Mouse (Mus musculus): ENCODE data around the gene Lrrtm4. TPM values are rescaled to one million over a fixed set of nuclear protein-coding genes. Genes with fewer than 3 reads are reported as not detected.

The Lrrtm4 gene
- total and polyA plus RNA-seq, 2 experiments from 2014 or later, result 22.2 to 45.1 TPM

DNA sequence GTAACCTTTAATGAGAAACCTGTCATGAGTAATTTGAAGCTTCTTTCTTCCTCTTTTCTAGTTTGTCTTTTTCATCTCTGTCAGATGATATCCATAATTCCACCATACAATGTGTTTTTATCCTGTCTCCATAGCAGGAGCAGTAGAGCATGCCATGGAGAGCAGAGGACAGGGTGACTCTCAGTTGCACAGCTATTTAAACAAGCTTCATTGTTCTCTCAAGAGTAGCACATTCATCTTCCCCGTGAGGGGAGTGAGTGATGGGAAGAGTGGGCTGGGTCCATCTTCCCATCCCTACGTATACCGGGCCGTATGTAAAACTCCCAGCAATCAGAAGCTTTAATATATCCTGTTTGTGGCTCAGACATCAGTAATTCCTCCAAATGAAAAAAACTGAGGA lies 370.9 kb downstream of the Lrrtm4 start:
- H3K4me1 ChIP-seq (ENCODE audit: insufficient read depth, low read length), result no peaks in the 10 kb centered on the region
- DNase-seq (ENCODE audit: low spot score) (no peak), ATAC-seq (ENCODE audit: low FRiP score) (no peak)
- no peak overlapping the region for H3K4me2 ChIP-seq (ENCODE audit: low read depth, low read length, poor library complexity, severe bottlenecking)
- no peaks in the 10 kb centered on the region for H3K9me3 ChIP-seq (ENCODE audit: low read length)
- H3K36me3 ChIP-seq (ENCODE audit: insufficient read depth, low read length), result no peaks in the 10 kb centered on the region
- no peak overlapping the region for H3K9ac ChIP-seq (replicated peaks; ENCODE audit: low read length, poor library complexity, severe bottlenecking)
- TF ChIP-seq CTCF (IDR thresholded peaks at IDR 0.05), result no peak
- H3K4me3 ChIP-seq (ENCODE audit: low read depth, low read length), result no peak overlapping the region
- H3K27me3 ChIP-seq (ENCODE audit: insufficient read depth, low read length), result no peaks in the 10 kb centered on the region
- no peak overlapping the region for H3K27ac ChIP-seq (ENCODE audit: low read depth, low read length)
- WGBS, result 51% methylated on average over 4 of the region's 4 CpGs

DNA sequence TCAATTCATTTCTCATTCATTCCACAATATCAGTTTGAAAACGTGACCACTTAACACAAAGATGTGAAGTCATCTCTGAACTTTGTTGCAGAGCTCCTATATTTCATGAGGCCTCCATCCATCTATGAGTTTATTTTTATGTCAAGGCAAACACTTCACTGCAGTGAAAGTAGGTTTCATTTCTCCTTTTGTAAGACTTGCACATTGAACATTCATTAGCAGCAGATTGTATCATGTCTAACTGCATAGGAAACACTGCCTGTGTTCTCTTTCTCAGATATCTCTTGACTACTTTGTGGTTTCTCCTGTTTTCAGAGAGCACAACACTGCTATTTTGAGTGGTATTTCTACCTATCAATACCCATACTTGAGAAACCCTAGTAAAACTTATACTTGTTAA lies 388.1 kb downstream of the Lrrtm4 start:
- DNase-seq (ENCODE audit: low spot score), result no peak
- Histone ChIP-seq H3K9ac (replicated peaks; ENCODE audit: low read length, poor library complexity, severe bottlenecking) (no peak overlapping the region), H3K4me2 (ENCODE audit: low read depth, low read length, poor library complexity, severe bottlenecking) (no peak overlapping the region), H3K27ac (ENCODE audit: low read depth, low read length) (no peak overlapping the region), H3K4me3 (ENCODE audit: low read depth, low read length) (no peak overlapping the region), H3K9me3 (ENCODE audit: low read length) (no peaks in the 10 kb centered on the region), H3K4me1 (ENCODE audit: insufficient read depth, low read length) (no peaks in the 10 kb centered on the region), H3K36me3 (ENCODE audit: insufficient read depth, low read length) (no peaks in the 10 kb centered on the region), H3K27me3 (ENCODE audit: insufficient read depth, low read length) (no peaks in the 10 kb centered on the region)
- no peak for ATAC-seq (ENCODE audit: low FRiP score)
- TF ChIP-seq CTCF (IDR thresholded peaks at IDR 0.05), result no peak
- WGBS, result 87% methylated on average over 1 of the region's 1 CpGs

DNA sequence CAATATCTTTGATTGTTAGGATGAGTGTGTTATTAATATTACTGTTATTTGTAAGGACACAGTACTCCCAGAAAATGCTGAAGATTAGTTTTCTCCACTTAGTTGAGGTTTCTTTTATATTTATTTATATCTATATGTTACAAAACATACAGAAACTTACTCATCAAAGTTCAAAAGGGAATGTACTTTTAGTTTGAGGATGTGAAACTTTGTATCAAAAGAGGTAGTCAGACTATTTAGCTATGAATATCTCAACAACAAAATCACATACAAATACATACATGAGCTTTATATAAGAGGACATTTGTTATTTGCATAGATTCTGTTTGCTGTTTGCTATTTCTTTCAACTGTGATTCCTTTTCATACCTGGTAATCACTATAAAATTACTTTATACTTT lies 421.5 kb downstream of the Lrrtm4 start:
- no peaks in the 10 kb centered on the region for H3K27me3 ChIP-seq (ENCODE audit: insufficient read depth, low read length)
- H3K4me3 ChIP-seq (ENCODE audit: low read depth, low read length), result no peak overlapping the region
- no peaks in the 10 kb centered on the region for H3K9me3 ChIP-seq (ENCODE audit: low read length)
- no peaks in the 10 kb centered on the region for H3K36me3 ChIP-seq (ENCODE audit: insufficient read depth, low read length)
- no peak overlapping the region for H3K4me2 ChIP-seq (ENCODE audit: low read depth, low read length, poor library complexity, severe bottlenecking)
- TF ChIP-seq CTCF (IDR thresholded peaks at IDR 0.05), result no peak
- ATAC-seq (ENCODE audit: low FRiP score) (no peak), DNase-seq (ENCODE audit: low spot score) (no peak)
- H3K9ac ChIP-seq (replicated peaks; ENCODE audit: low read length, poor library complexity, severe bottlenecking), result no peak overlapping the region
- no peak overlapping the region for H3K27ac ChIP-seq (ENCODE audit: low read depth, low read length)
- no peaks in the 10 kb centered on the region for H3K4me1 ChIP-seq (ENCODE audit: insufficient read depth, low read length)

DNA sequence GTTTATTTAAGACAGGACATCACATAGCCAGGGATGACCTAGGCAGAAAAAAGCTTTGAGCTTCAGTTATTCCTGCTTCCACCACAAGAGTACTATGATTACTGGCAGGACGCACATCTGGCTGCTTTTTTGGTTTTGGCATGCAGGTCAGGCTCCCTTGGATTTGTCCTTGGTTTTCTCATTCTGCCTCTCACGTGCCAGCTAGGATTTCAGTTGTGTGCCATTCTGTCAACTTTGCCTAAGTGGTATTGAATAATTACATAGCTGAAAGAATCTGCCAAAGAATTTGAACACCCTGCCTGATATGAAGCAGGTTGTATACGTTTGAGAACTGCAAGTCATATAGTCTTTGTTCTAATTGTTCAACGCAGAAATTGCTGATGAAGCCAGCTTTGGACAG lies 451.9 kb downstream of the Lrrtm4 start:
- 74% methylated on average over 4 of the region's 4 CpGs for WGBS
- Histone ChIP-seq H3K4me1 (ENCODE audit: insufficient read depth, low read length) (no peaks in the 10 kb centered on the region), H3K27ac (ENCODE audit: low read depth, low read length) (no peak overlapping the region), H3K4me2 (ENCODE audit: low read depth, low read length, poor library complexity, severe bottlenecking) (no peak overlapping the region), H3K36me3 (ENCODE audit: insufficient read depth, low read length) (no peaks in the 10 kb centered on the region), H3K27me3 (ENCODE audit: insufficient read depth, low read length) (no peaks in the 10 kb centered on the region), H3K4me3 (ENCODE audit: low read depth, low read length) (no peak overlapping the region), H3K9ac (replicated peaks; ENCODE audit: low read length, poor library complexity, severe bottlenecking) (no peak overlapping the region), H3K9me3 (ENCODE audit: low read length) (no peaks in the 10 kb centered on the region)
- no peak for DNase-seq (ENCODE audit: low spot score)
- ATAC-seq (ENCODE audit: low FRiP score), result no peak
- TF ChIP-seq CTCF (IDR thresholded peaks at IDR 0.05), result no peak

DNA sequence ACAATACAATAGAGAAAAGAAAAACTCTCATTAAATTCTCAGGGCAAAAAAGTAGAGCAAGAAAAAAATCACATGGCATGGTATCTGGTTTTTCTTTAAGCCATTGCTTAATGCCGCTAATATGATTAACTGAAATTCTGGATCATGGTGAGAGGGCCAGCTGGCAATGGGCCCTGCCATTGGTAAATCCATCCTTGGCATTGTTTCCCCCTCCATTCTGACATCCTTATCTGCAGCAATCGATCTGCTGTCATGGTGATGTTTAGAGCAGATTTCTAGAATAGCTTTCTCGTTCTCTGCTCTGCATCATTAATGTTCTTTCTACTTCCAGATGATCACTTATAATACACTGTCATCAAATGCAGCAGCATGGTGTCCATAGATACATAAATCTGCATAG lies 457.5 kb downstream of the Lrrtm4 start:
- Histone ChIP-seq H3K4me2 (ENCODE audit: low read depth, low read length, poor library complexity, severe bottlenecking) (no peak overlapping the region), H3K27me3 (ENCODE audit: insufficient read depth, low read length) (no peaks in the 10 kb centered on the region), H3K9ac (replicated peaks; ENCODE audit: low read length, poor library complexity, severe bottlenecking) (no peak overlapping the region), H3K4me3 (ENCODE audit: low read depth, low read length) (no peak overlapping the region), H3K27ac (ENCODE audit: low read depth, low read length) (no peak overlapping the region), H3K4me1 (ENCODE audit: insufficient read depth, low read length) (no peaks in the 10 kb centered on the region), H3K36me3 (ENCODE audit: insufficient read depth, low read length) (no peaks in the 10 kb centered on the region), H3K9me3 (ENCODE audit: low read length) (no peaks in the 10 kb centered on the region)
- WGBS, result 32% methylated on average over 3 of the region's 3 CpGs
- DNase-seq (ENCODE audit: low spot score) (peak; percentile 32), ATAC-seq (ENCODE audit: low FRiP score) (no peak)
- TF ChIP-seq CTCF (IDR thresholded peaks at IDR 0.05), result no peak

DNA sequence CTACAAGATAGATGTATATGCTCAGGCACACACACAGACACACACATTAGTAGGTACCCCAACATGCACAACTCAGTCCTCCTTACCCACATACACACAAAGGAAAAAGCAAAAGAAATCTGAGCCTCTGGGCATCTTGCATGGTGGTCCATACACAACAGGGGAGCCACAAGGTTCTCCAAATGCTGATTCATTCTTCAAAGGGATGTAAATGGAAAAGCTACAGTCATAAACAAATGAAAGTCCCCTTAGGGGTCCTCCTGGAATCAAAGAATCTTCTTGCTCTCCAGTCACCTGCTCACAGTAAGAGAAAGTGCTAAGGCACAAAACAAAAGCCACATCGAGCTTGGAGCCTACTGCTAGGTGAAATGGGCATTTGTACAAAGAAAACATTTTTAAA lies 526.3 kb downstream of the Lrrtm4 start:
- DNase-seq (ENCODE audit: low spot score), result no peak
- Histone ChIP-seq H3K36me3 (ENCODE audit: insufficient read depth, low read length) (no peaks in the 10 kb centered on the region), H3K4me2 (ENCODE audit: low read depth, low read length, poor library complexity, severe bottlenecking) (no peak overlapping the region), H3K27ac (ENCODE audit: low read depth, low read length) (no peak overlapping the region), H3K9me3 (ENCODE audit: low read length) (no peaks in the 10 kb centered on the region), H3K27me3 (ENCODE audit: insufficient read depth, low read length) (no peaks in the 10 kb centered on the region), H3K9ac (replicated peaks; ENCODE audit: low read length, poor library complexity, severe bottlenecking) (no peak overlapping the region), H3K4me1 (ENCODE audit: insufficient read depth, low read length) (no peaks in the 10 kb centered on the region), H3K4me3 (ENCODE audit: low read depth, low read length) (no peak overlapping the region)
- ATAC-seq (ENCODE audit: low FRiP score), result no peak
- no peak for TF ChIP-seq CTCF (IDR thresholded peaks at IDR 0.05)
- 31% methylated on average over 1 of the region's 1 CpGs for WGBS

DNA sequence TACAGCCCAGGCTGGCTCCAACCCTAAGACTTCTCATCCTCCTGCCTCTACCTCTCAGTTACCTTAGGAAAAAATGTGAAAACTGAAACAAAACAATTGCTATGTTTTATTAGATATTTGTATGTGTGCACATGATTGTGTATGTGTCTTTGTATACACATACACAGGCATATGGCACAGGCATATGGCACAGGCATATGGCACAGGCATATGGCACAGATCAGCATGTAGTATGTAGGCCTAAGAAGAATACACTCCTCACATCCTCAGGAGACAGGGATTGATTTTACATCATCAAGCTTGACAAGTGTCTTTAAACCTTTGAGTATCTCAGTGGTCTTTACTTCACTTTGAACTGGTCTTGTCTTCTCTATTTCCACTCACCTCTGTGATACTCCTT lies 531.2 kb downstream of the Lrrtm4 start:
- no peak for ATAC-seq (ENCODE audit: low FRiP score)

More for the DNA sequence above, 531.2 kb downstream of the Lrrtm4 start:
- TF ChIP-seq CTCF (IDR thresholded peaks at IDR 0.05), result no peak
- Histone ChIP-seq H3K27me3 (ENCODE audit: insufficient read depth, low read length) (no peaks in the 10 kb centered on the region), H3K9me3 (ENCODE audit: low read length) (no peaks in the 10 kb centered on the region), H3K4me1 (ENCODE audit: insufficient read depth, low read length) (no peaks in the 10 kb centered on the region), H3K9ac (replicated peaks; ENCODE audit: low read length, poor library complexity, severe bottlenecking) (no peak overlapping the region), H3K36me3 (ENCODE audit: insufficient read depth, low read length) (no peaks in the 10 kb centered on the region), H3K4me2 (ENCODE audit: low read depth, low read length, poor library complexity, severe bottlenecking) (no peak overlapping the region), H3K27ac (ENCODE audit: low read depth, low read length) (no peak overlapping the region), H3K4me3 (ENCODE audit: low read depth, low read length) (no peak overlapping the region)
- no peak for DNase-seq (ENCODE audit: low spot score)
